Mouse (Mus musculus) heart, embryonic 13.5 days (tissue): ENCODE data around the gene Mcoln3. TPM values are rescaled to one million over a fixed set of nuclear protein-coding genes. Genes with fewer than 3 reads are reported as not detected.
A peak's percentile ranks its signal among the peaks of the same experiment; 100 is the strongest.

Experiments used
- ATAC-seq: fragments of 200-750 bp; cut with Nextera tagmentation; 2 replicates; pipeline ENCODE4 v1.8.0; 2017; ENCODE audit warnings: moderate TSS enrichment; ENCODE audit not compliant: insufficient number of reproducible peaks, low FRiP score, low TSS enrichment; ENCODE audit errors: extremely low read depth
- H3K27ac ChIP-seq: fragments of 300-500 bp; sonication (generic); replicated peaks from 2 replicates; pipeline ENCODE4 v1.5.1; 2015; ENCODE audit warnings: moderate library complexity, mild to moderate bottlenecking, inconsistent platforms
- H3K27me3 ChIP-seq: fragments of 300-500 bp; sonication (generic); replicated peaks from 2 replicates; pipeline ENCODE4 v1.6.1; 2015; ENCODE audit warnings: mild to moderate bottlenecking, inconsistent platforms
- H3K36me3 ChIP-seq: fragments of 300-500 bp; sonication (generic); 2 replicates; pipeline ENCODE4 v1.6.1; 2015; ENCODE audit warnings: mild to moderate bottlenecking, inconsistent platforms
- H3K4me1 ChIP-seq: fragments of 300-500 bp; sonication (generic); 2 replicates; pipeline ENCODE4 v1.6.1; 2015; ENCODE audit warnings: inconsistent platforms
- H3K4me2 ChIP-seq: fragments of 300-500 bp; sonication (generic); 2 replicates; pipeline ENCODE4 v1.6.1; 2015; ENCODE audit warnings: inconsistent platforms, mild to moderate bottlenecking, moderate library complexity
- H3K4me3 ChIP-seq: fragments of 300-500 bp; sonication (generic); 2 replicates; pipeline ENCODE4 v1.5.1; 2015; ENCODE audit warnings: moderate library complexity, mild to moderate bottlenecking, inconsistent platforms
- H3K9ac ChIP-seq: fragments of 300-500 bp; sonication (generic); 2 replicates; pipeline ENCODE4 v1.6.1; 2015; ENCODE audit warnings: inconsistent platforms, mild to moderate bottlenecking, moderate library complexity
- H3K9me3 ChIP-seq: fragments of 300-500 bp; sonication (generic); 2 replicates; pipeline ENCODE4 v1.6.1; 2016; ENCODE audit warnings: inconsistent platforms
- WGBS: fragments of 180-500 bp; shearing (Covaris S2); methylation state at CpG from one replicate; pipeline ENCODE4 v1.1.7; 2015; ENCODE audit warnings: mixed read lengths; 5-methylcytosine and 5-hydroxymethylcytosine counted together
- polyA plus RNA-seq: library from polyadenylated mRNA; unstranded; fragments of >200 nt; fragmentation: Nextera tagmentation; extraction: Ambion mirVana; gene quantifications from 2 replicates; pipeline ENCODE4 v1.2.1, GENCODE M21; 2015

The Mcoln3 gene
- polyA plus RNA-seq, 1 experiment from 2014 or later: 1.1 TPM

GRCm38 (mm10) chr3:146177748-146178582 is 60.7 kb downstream of the Mcoln3 start:
- no peak overlapping the region for H3K27ac ChIP-seq
- 5% methylated on average over 16 of the region's 16 CpGs for WGBS
- H3K4me3 ChIP-seq: peak overlapping the region; percentile 38
- no peaks in the 10 kb centered on the region for H3K36me3 ChIP-seq
- no peak overlapping the region for H3K9ac ChIP-seq
- peaks cover 19% of the 10 kb centered on the region for H3K4me1 ChIP-seq
- no peak for ATAC-seq
- H3K9me3 ChIP-seq: no peaks in the 10 kb centered on the region
- H3K27me3 ChIP-seq: no peaks in the 10 kb centered on the region
- H3K4me2 ChIP-seq: peak overlapping the region; percentile 66

GRCm38 (mm10) chr3:146180341-146180740 is 63.1 kb downstream of the Mcoln3 start:
- H3K9ac ChIP-seq: no peak overlapping the region
- H3K36me3 ChIP-seq: no peaks in the 10 kb centered on the region
- WGBS: 33% methylated on average over 2 of the region's 2 CpGs
- H3K4me3 ChIP-seq: no peak overlapping the region
- H3K4me2 ChIP-seq: peak overlapping the region; percentile 45
- ATAC-seq: no peak
- H3K9me3 ChIP-seq: no peaks in the 10 kb centered on the region
- H3K4me1 ChIP-seq: peaks cover 27% of the 10 kb centered on the region
- no peaks in the 10 kb centered on the region for H3K27me3 ChIP-seq
- peak overlapping the region; percentile 65 for H3K27ac ChIP-seq

GRCm38 (mm10) chr3:146180986-146181385 is 63.7 kb downstream of the Mcoln3 start:
- WGBS: 38% methylated on average over 3 of the region's 3 CpGs

GRCm38 (mm10) chr3:146184992-146185657 is 67.9 kb downstream of the Mcoln3 start:
- 0 out of 2 replicates have a peak overlapping the region, but pooled peaks have one; percentile 20 for H3K27ac ChIP-seq
- no peak for ATAC-seq
- no peaks in the 10 kb centered on the region for H3K9me3 ChIP-seq
- H3K9ac ChIP-seq: 0 out of 2 replicates have a peak overlapping the region, but pooled peaks have one; percentile 33
- WGBS: 19% methylated on average over 13 of the region's 13 CpGs
- peaks cover 17% of the 10 kb centered on the region for H3K4me1 ChIP-seq
- no peaks in the 10 kb centered on the region for H3K27me3 ChIP-seq
- H3K36me3 ChIP-seq: no peaks in the 10 kb centered on the region
- no peak overlapping the region for H3K4me3 ChIP-seq
- H3K4me2 ChIP-seq: peak overlapping the region; percentile 30

More at GRCm38 (mm10) chr3:146180986-146181385, 63.7 kb downstream of the Mcoln3 start:
- H3K27me3 ChIP-seq: no peaks in the 10 kb centered on the region
- no peak overlapping the region for H3K4me3 ChIP-seq
- ATAC-seq: no peak
- H3K4me2 ChIP-seq: no peak overlapping the region
- no peaks in the 10 kb centered on the region for H3K36me3 ChIP-seq
- H3K4me1 ChIP-seq: peaks cover 33% of the 10 kb centered on the region
- H3K9me3 ChIP-seq: no peaks in the 10 kb centered on the region
- no peak overlapping the region for H3K27ac ChIP-seq
- no peak overlapping the region for H3K9ac ChIP-seq

GRCm38 (mm10) chr3:146186033-146186432 is 68.8 kb downstream of the Mcoln3 start:
- ATAC-seq: no peak
- H3K4me3 ChIP-seq: no peak overlapping the region
- WGBS: 86% methylated on average over 10 of the region's 10 CpGs

GRCm38 (mm10) chr3:146189933-146190332 is 72.7 kb downstream of the Mcoln3 start:
- ATAC-seq: no peak
- no peak overlapping the region for H3K27ac ChIP-seq
- H3K27me3 ChIP-seq: no peaks in the 10 kb centered on the region

More at GRCm38 (mm10) chr3:146186033-146186432, 68.8 kb downstream of the Mcoln3 start:
- H3K27ac ChIP-seq: no peak overlapping the region
- no peaks in the 10 kb centered on the region for H3K36me3 ChIP-seq
- peaks cover 19% of the 10 kb centered on the region for H3K4me1 ChIP-seq
- no peaks in the 10 kb centered on the region for H3K27me3 ChIP-seq
- H3K9me3 ChIP-seq: no peaks in the 10 kb centered on the region
- H3K9ac ChIP-seq: no peak overlapping the region
- no peak overlapping the region for H3K4me2 ChIP-seq

More at GRCm38 (mm10) chr3:146189933-146190332, 72.7 kb downstream of the Mcoln3 start:
- Histone ChIP-seq H3K4me1 (peaks cover 29% of the 10 kb centered on the region), H3K36me3 (no peaks in the 10 kb centered on the region), H3K4me3 (no peak overlapping the region), H3K4me2 (no peak overlapping the region), H3K9me3 (no peaks in the 10 kb centered on the region), H3K9ac (no peak overlapping the region)
- WGBS: 66% methylated on average over 10 of the region's 10 CpGs

Other genes with a start within 250 kb of the Mcoln3 start
- 35.1 and 36.0 TPM in 2 replicates for gene Bcl10, start 194.6 kb upstream of the Mcoln3 start, polyA plus RNA-seq
- gene 2410004B18Rik, start 179.4 kb upstream of the Mcoln3 start, polyA plus RNA-seq: 35.4 and 44.6 TPM in 2 replicates
- 4.8 and 5.4 TPM in 2 replicates for gene Syde2, start 129.6 kb upstream of the Mcoln3 start, polyA plus RNA-seq
- not detected in 2 replicates for gene Wdr63, start 9.3 kb upstream of the Mcoln3 start, polyA plus RNA-seq
- gene Mcoln2, start 32.4 kb downstream of the Mcoln3 start, polyA plus RNA-seq: 0.42 and 0.57 TPM in 2 replicates
- 44.7 and 49.7 TPM in 2 replicates for gene Lpar3, start 103.5 kb downstream of the Mcoln3 start, polyA plus RNA-seq